Mouse (Mus musculus) olfactory bulb, adult 2 months (tissue): ENCODE measurements at regions not wholly inside any gene's neighbourhood (a gene's known extent, or its start where the extent isn't known, plus 50 kb on each side); places are given as distances from the start of the nearest gene placed in this dataset.

Experiments used
- CTCF ChIP-seq: fragments of 200-500 bp; IDR thresholded peaks from 2 replicates; pipeline ENCODE4 v1.5.1; 2012; ENCODE audit warnings: low read depth, mild to moderate bottlenecking, low read length, moderate library complexity; ENCODE audit not compliant: insufficient read depth
- POLR2A ChIP-seq: fragments of 200-500 bp; IDR thresholded peaks from 2 replicates; pipeline ENCODE4 v1.6.1; 2012; ENCODE audit warnings: mild to moderate bottlenecking, low read depth, low read length, moderate library complexity; ENCODE audit not compliant: insufficient read depth

DNA sequence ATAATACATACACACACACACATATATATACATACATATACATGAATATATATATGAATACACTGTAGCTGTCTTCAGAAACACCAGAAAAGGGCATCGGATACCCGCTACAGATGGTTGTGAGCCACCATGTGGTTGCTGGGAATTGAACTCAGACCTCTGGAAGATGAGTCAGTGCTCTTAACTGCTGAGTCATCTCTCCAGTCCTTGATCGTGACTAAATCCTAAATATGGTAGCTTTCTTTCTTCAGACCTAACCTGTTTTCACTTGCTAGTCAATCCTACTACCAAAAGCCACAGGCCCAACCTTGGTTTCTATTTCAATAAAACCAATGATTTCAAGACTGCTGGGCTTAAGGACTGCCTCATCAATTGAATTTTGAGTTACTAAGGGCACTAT is 95.0 kb upstream of the Slc4a7 start:
- TF ChIP-seq CTCF, result no peak
- TF ChIP-seq POLR2A, result no peak
